Mouse (Mus musculus): ENCODE measurements around the gene Cep89. TPM values are rescaled to one million over a fixed set of nuclear protein-coding genes. Genes with fewer than 3 reads are reported as not detected.

Gene Cep89
- polyA plus RNA-seq, 1 experiment from 2014 or later = 9.8 TPM

DNA sequence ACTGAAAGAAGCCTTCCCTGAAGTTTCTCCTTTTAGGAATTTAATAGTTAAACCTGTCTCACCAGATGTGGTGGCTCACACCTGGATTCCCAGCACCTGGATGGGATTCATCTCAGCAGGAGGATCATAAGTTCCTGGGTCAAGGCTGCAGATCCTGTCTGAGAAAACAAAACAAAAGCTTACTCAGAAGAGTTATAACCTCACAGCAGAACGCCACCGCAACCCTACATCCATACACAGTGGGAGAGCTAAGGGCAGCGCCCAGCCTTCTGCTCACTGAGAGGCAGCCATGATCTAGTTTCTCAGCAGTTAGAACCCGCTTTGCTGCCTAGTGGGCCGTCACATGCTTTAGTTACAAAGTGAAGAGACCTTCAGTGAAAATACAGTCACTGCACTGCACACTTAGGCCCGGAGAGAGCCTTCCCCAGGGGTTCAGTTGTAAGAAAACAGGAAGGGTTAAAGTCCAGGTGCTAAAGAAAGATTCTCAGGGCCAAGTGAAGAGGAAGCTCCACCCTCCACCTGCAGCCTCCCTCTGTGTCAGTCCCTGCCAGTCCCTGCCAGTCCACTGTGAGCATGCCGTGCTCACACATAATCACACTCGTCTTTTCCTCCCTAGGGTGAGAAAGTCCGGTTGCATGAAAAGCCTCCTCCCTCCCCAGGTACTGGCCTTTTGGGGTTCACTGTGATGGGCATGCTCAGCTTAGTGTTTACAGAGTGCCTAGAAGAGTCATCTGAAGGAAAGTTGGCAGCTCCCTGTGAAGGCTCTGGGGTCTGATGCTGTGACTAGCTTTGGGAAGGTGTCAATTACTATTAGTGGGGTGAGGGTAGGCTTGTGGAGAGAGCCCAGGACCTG, 19.2 kb downstream of the Cep89 start:
- 94% methylated on average over 9 of the region's 9 CpGs for WGBS (ENCODE audit: missing documents)
- Histone ChIP-seq H3K79me2 (ENCODE audit: inconsistent target) (no peaks in the 10 kb centered on the region), H3K27ac (no peak overlapping the region), H3K4me3 (ENCODE audit: inconsistent target) (no peak overlapping the region), H3K36me3 (ENCODE audit: inconsistent target) (no peaks in the 10 kb centered on the region)

DNA sequence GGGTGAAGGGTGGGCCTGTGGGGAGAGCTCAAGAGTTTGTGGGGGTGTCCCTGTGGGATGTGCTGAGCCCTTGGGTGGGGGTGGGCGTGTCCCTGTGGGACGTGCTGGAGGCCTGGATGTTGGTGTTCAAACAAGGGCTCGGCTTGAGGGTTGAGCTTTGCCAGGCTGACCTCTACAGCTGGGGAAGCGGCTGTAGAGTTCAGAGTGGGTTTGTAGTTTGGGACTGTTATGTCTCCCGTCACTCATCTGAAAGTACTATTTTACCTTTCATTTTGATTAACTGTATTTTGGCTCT, 19.8 kb downstream of the Cep89 start:
- no peak overlapping the region for H3K27ac ChIP-seq
- H3K4me3 ChIP-seq (ENCODE audit: inconsistent target) = no peak overlapping the region
- no peaks in the 10 kb centered on the region for H3K79me2 ChIP-seq (ENCODE audit: inconsistent target)
- no peaks in the 10 kb centered on the region for H3K36me3 ChIP-seq (ENCODE audit: inconsistent target)
- WGBS (ENCODE audit: missing documents) = 87% methylated on average over 5 of the region's 5 CpGs

DNA sequence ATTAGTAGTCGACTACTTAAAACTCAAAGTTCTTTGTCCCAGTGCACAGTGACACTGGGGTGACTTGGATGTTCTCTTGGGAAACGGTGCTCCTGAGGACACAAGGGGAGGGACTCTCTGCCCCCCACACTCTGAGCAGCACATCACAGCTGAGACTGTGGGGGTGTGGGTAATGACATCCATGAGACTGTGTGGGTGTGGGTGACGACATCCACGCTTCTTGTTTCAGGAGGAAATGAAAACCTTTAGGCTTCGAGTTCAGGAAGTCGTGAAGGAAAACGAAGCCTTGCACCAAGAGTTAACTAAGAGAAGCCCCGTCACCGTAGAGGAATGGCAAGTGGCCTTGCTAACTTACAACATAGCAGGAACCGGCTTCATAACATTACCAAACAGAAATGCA, 26.2 kb downstream of the Cep89 start:
- Histone ChIP-seq H3K4me3 (ENCODE audit: inconsistent target) (no peak overlapping the region), H3K36me3 (ENCODE audit: inconsistent target) (no peaks in the 10 kb centered on the region), H3K27ac (no peak overlapping the region), H3K79me2 (ENCODE audit: inconsistent target) (no peaks in the 10 kb centered on the region)
- 75% methylated on average over 6 of the region's 10 CpGs for WGBS (ENCODE audit: missing documents)

DNA sequence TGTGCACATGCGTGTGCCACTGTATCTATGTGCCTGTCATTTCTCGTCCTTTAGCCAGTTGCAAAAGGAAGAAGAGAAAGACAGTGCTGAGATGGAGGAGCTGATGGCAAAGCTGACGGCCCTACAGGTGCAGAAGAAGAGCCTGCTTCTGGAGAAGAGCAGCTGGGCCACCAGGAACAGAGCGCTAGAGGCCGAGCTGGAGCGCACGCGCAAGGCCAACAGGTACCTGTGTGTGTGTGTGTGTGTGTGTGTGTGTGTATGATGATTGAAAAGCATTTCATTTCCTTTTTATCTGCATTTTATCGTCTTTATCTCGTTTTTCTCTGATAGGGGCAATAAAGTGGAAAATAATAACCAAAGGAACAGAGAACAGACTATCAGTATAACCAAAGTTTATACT, 31.3 kb downstream of the Cep89 start:
- Histone ChIP-seq H3K79me2 (ENCODE audit: inconsistent target) (no peaks in the 10 kb centered on the region), H3K36me3 (ENCODE audit: inconsistent target) (peaks cover 10% of the 10 kb centered on the region; the same call in 1 of the 2 replicates), H3K27ac (no peak overlapping the region), H3K4me3 (ENCODE audit: inconsistent target) (no peak overlapping the region)
- 100% methylated on average over 10 of the region's 10 CpGs for WGBS (ENCODE audit: missing documents)

DNA sequence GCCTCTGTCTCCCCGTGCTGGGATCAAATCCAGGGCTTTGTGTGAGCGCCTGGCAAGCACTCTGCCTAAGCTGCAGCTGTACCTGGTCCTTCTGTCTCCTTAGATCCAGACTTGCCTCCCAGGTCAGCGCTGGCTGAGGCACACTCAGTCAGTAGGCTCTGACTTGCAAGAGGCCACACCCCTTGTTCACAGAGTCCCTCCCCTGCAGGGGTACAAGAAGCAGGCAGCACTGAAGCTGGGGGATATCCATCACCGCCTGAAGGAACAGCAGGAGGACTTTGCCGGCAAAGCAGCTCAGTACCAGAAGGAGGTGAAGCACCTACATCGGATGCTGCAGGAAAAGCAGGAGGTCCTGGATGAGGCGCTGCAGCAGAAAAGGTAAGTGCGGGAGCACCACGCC, 38.4 kb downstream of the Cep89 start:
- WGBS (ENCODE audit: missing documents) = 94% methylated on average over 9 of the region's 9 CpGs
- no peak overlapping the region for H3K27ac ChIP-seq
- peaks cover 10% of the 10 kb centered on the region; the same call in 1 of the 2 replicates for H3K36me3 ChIP-seq (ENCODE audit: inconsistent target)
- no peaks in the 10 kb centered on the region for H3K79me2 ChIP-seq (ENCODE audit: inconsistent target)
- no peak overlapping the region for H3K4me3 ChIP-seq (ENCODE audit: inconsistent target)

DNA sequence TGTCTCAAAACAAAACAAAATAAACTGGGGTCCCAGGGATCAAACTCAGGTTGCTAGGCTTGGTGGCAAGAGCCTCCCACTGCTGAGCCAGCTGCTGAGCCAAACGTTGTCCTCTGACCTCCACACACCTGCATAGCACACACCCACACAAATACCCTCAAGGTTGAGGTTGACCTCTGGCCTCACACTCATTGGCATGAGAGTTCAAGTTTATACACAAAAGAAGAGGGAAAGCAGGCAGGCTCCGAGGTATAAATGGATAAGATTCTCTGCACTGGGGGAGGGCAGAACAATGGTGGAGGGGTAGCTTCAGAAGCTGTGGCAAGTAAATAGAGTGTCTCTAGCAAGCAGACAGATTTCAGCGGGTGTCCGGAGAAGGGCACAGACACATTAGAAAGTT, 50.7 kb downstream of the Cep89 start:
- no peaks in the 10 kb centered on the region for H3K79me2 ChIP-seq (ENCODE audit: inconsistent target)
- no peak overlapping the region for H3K4me3 ChIP-seq (ENCODE audit: inconsistent target)
- no peaks in the 10 kb centered on the region for H3K36me3 ChIP-seq (ENCODE audit: inconsistent target)
- WGBS (ENCODE audit: missing documents) = 63% methylated on average over 4 of the region's 4 CpGs
- no peak overlapping the region for H3K27ac ChIP-seq

DNA sequence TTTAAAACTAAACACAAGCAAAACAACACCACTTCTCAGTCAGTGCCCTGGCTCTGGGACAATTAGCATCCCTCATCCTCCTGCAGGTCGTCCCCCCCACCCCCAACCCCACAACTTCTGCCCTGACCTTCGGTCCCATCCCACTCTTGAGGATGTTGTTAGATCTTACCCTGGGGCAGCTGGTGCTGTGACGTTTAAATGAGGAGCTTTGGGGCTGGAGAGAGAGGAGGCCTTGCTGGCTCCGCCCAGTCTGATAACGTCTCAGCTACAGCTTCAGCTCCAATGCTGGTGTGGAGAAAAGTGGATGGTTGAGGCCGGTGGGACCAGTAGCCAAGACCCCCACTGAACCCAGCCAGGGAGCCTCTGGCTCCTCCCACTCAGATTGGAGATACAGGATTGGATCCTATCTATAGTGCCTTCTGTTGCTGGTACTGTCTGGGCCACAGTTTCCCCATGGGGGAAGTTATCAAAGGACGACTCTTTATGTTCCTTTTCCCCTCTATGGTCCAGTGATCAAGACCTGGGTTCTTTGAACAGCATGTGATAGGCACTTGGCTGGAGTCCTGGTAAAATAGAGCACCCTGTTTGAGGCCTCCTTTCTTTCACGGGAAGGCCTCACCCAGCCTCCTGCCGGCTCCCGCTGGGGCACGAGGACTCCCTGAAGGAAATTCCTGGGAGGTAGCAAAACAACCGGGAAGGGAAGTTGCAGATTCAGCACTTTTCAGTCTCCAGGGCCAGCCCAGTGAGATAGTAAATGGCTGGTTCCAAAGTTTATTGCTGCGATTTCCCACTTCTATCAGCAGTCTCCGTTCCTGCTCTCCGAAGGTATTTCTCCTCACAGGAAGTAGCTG, 51.4 kb downstream of the Cep89 start, which contains the start of gene Slc7a9:
Gene Slc7a9, plus strand, starts transcription at position 801 of the 851 bp plus-strand sequence.
- H3K36me3 ChIP-seq (ENCODE audit: inconsistent target) = no peaks in the 10 kb centered on the region
- no peak within 1 kb of the TSS for H3K4me3 ChIP-seq (ENCODE audit: inconsistent target)
- 39% methylated on average over 15 of the region's 15 CpGs for WGBS (ENCODE audit: missing documents)
- H3K27ac ChIP-seq = no peak within 1 kb of the TSS
- no peaks in the 10 kb centered on the region for H3K79me2 ChIP-seq (ENCODE audit: inconsistent target)

DNA sequence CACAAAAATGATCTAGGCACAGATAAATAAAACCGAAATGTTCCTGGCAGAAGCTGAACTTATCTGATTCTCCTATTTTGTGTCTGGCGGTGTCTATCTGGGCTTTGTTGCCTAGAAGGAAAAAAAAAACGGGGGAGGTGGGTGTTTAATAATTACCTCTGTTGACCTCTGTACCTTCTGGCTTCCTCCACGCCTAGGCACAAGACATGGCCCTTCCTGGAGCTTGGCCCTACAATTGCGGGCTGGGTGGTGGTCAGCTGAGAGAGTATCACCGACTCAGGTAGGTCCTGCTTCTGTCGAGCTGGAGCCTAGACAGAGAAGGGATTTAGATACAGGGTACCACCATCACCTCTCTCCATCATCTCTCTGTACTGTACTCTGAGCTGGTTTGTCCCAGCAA, 52.0 kb downstream of the Cep89 start:
- Histone ChIP-seq H3K27ac (no peak overlapping the region), H3K36me3 (ENCODE audit: inconsistent target) (no peaks in the 10 kb centered on the region), H3K79me2 (ENCODE audit: inconsistent target) (no peaks in the 10 kb centered on the region), H3K4me3 (ENCODE audit: inconsistent target) (no peak overlapping the region)
- 82% methylated on average over 7 of the region's 7 CpGs for WGBS (ENCODE audit: missing documents)

DNA sequence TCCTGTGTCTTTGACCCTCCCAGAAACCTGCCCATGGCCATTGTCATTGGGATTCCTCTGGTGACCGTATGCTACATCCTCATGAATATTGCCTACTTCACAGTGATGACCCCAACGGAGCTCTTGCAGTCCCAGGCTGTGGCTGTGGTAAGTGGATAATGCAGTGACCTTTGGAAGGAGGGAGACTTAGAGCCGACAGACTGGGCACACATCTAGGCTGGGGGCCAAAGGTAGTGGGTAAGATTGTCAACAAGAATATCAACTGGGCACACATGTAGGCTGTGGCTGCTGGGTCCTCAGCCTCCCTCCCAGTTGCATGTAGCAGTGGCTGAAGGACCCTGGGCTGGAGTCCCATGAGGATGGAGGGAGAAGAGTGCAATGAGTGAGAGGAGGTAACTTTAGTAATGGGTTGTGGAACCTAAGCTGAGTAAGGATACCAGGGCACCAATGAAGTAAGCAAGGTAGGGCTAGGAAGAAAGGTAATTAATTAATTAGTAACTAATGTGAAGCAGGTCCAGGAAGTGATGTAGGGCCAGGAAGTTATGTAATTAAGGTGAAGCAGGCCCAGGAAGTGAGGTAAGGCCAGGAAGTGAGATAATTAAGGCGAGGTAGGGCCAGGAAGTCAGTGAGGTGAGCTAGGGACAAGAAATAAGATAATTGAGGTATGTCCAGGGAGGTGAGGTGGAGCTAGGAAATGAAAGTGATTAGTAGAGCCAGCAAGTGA, 59.4 kb downstream of the Cep89 start:
- Histone ChIP-seq H3K27ac (no peak overlapping the region), H3K36me3 (ENCODE audit: inconsistent target) (no peaks in the 10 kb centered on the region), H3K4me3 (ENCODE audit: inconsistent target) (no peak overlapping the region), H3K79me2 (ENCODE audit: inconsistent target) (no peaks in the 10 kb centered on the region)
- 88% methylated on average over 4 of the region's 4 CpGs for WGBS (ENCODE audit: missing documents)

DNA sequence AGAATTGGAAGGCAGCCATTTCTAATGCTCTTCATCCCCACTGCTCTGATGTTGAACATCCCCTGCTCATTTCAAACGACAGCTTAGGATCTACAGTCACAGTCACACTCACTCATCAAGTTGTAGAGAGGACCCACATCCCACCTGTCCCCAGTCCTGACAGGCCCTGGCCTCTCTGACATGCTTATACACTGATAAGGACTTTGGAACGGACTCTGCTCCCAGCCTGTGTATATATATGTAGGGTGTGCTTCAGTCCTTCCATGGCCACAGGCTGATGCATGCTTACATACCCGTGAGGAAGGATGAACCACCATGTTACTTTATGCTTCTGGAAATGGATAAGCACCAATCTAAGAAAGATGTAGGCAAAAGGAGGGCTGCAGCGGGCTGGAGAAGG, 64.1 kb downstream of the Cep89 start:
- Histone ChIP-seq H3K79me2 (ENCODE audit: inconsistent target) (no peaks in the 10 kb centered on the region), H3K4me3 (ENCODE audit: inconsistent target) (no peak overlapping the region)
- WGBS (ENCODE audit: missing documents) = 89% methylated on average over 4 of the region's 4 CpGs

DNA sequence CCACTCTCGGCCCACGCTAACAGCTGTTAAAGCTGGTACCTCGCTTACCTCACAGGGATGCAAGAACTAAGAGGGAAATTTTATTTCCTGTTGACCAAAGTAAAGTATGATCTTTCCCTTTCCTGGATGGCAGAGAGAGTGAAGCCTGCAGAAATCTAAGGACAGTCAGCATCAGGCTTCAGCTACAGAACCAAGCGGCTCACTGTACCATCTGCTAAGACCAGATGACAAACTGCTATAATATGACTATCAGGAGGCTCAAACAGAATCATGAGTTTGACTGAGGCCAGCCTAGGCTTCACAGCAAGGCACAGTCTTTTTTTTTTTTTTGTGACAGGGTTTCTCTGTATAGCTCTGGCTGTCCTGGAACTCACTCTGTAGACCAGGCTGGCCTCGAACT, 68.2 kb downstream of the Cep89 start:
- WGBS (ENCODE audit: missing documents) = 91% methylated on average over 5 of the region's 5 CpGs
- Histone ChIP-seq H3K79me2 (ENCODE audit: inconsistent target) (no peaks in the 10 kb centered on the region), H3K27ac (no peak overlapping the region), H3K4me3 (ENCODE audit: inconsistent target) (no peak overlapping the region), H3K36me3 (ENCODE audit: inconsistent target) (no peaks in the 10 kb centered on the region)

More for the DNA sequence above, 64.1 kb downstream of the Cep89 start:
- Histone ChIP-seq H3K27ac (no peak overlapping the region), H3K36me3 (ENCODE audit: inconsistent target) (no peaks in the 10 kb centered on the region)

DNA sequence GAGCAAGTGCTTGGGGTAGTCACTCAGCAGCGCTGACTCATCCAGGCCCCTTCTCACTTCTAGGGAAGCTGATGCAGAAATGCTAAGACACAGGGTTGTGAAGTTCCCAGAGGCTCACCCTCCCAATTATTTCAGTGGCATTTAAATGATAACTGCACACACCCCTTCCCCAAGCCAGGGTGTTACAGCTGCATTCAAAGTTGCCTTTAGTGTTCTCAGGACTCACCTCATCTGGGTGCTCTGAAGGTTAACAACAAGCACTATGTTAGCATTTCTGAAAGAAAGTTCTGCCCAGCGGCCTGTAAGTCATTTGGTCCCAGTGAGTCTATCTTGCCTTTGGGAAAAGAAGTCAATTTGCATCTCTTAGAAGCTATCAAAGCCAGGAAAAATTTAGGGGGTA, 71.0 kb downstream of the Cep89 start:
- Histone ChIP-seq H3K4me3 (ENCODE audit: inconsistent target) (no peak overlapping the region), H3K79me2 (ENCODE audit: inconsistent target) (no peaks in the 10 kb centered on the region), H3K27ac (no peak overlapping the region), H3K36me3 (ENCODE audit: inconsistent target) (no peaks in the 10 kb centered on the region)
- 88% methylated on average over 2 of the region's 2 CpGs for WGBS (ENCODE audit: missing documents)

DNA sequence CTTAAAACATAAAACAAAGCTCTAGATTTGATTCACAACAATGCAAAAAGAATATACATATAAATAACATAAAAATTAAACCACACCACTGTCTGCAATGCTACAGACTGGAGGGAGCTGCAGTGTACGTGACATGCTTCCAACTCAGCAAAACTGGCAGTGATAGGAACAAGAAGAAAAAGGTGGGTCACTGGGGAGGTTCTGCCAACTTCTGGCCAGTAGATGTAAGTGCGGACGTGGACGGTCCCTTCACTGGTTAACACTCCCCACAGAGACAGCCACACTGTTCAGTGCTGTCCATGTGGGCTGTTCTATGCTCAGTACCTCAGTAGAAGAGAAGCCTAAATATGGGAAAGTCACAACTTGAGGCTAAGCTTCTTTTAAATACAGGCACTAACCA, 74.0 kb downstream of the Cep89 start:
- 45% methylated on average over 4 of the region's 4 CpGs for WGBS (ENCODE audit: missing documents)
- no peaks in the 10 kb centered on the region for H3K79me2 ChIP-seq (ENCODE audit: inconsistent target)
- H3K36me3 ChIP-seq (ENCODE audit: inconsistent target) = no peaks in the 10 kb centered on the region
- no peak overlapping the region for H3K4me3 ChIP-seq (ENCODE audit: inconsistent target)
- H3K27ac ChIP-seq = no peak overlapping the region

DNA sequence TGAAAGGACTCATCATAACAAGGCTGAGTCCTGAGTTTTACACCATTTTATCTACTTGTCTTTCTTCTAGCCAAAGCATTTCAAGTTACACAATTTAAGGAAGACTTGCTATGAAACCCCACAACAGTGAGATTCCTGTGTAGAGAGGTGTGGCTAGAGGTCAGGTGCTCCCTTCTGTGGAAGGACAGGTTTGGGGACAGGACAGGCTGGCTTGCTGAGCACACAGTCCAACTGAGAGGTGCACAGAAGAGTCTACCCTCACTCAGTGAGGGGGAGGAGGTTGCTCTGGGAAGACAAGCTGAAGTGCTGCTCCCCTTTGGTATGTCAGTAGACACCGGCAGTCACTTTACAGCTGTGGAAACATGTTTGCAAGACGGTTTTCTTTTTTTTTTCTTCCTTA, 79.6 kb downstream of the Cep89 start:
- Histone ChIP-seq H3K79me2 (ENCODE audit: inconsistent target) (no peaks in the 10 kb centered on the region), H3K36me3 (ENCODE audit: inconsistent target) (no peaks in the 10 kb centered on the region)
- 88% methylated on average over 1 of the region's 2 CpGs for WGBS (ENCODE audit: missing documents)

DNA sequence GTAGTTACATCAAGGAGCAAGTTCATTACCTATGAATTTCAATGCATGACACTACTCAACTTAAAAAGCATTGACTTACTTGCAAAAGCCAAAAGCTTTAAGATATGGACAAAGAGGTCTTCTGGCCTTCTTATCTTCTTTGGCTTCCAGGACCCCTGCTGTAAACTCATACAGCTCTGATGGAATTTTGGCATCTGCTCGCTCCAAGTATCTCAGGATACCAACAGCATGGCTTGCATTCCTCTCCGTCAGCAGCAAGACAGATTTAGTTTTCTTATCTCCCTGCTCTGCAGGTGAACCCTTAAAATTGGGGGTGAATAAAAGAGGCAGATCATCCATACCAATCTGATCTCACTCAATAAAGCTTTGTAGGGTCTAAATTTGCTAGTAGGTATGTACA, 88.3 kb downstream of the Cep89 start:
- 88% methylated on average over 2 of the region's 2 CpGs for WGBS (ENCODE audit: missing documents)
- Histone ChIP-seq H3K4me3 (ENCODE audit: inconsistent target) (no peak overlapping the region), H3K79me2 (ENCODE audit: inconsistent target) (no peaks in the 10 kb centered on the region), H3K27ac (no peak overlapping the region), H3K36me3 (ENCODE audit: inconsistent target) (no peaks in the 10 kb centered on the region)

More for the DNA sequence above, 79.6 kb downstream of the Cep89 start:
- Histone ChIP-seq H3K27ac (no peak overlapping the region), H3K4me3 (ENCODE audit: inconsistent target) (no peak overlapping the region)
